Mouse (Mus musculus): ENCODE measurements at regions not wholly inside any gene's neighbourhood (a gene's known extent, or its start where the extent isn't known, plus 50 kb on each side); places are given as distances from the start of the nearest gene placed in this dataset.

DNA sequence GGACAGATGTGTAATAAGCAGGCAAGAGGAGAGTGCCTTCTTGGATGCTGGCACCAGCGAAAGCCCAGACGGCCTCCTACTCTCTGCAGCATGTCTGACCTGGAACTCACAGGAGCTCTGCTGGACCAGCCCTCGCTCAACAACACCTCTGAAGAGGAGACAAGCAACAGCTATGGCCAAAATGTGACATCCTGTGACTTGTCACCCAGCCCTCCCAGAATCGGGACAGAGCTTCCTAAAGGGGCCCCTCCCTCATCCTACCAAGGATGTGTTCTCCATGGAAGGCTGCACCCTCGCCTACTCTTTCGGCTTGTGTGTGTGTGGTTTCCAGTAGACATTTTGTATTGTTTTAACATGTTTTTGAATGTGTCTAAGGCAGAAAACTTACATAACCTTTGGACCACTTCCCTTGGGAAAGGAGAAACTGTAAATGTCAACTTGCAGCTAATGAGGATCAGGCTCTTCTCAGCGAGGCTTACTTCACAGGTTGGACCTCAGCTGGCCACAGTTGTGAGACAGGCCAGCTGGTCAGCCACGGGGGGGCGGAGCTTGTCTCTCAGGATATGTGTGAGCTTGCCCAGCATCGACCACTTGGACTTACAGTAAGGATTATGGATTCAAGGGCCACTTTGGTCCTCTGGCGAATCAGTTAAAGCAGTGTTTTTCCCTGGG, 166.7 kb upstream of the Dio3 start:
- Histone ChIP-seq H3K36me3 (ENCODE audit: control insufficient read depth, insufficient read depth, low read length) (no peaks in the 10 kb centered on the region), H3K27ac (replicated peaks) (no peak overlapping the region), H3K4me1 (replicated peaks; ENCODE audit: control insufficient read depth, insufficient read depth) (no peaks in the 10 kb centered on the region), H3K4me2 (replicated peaks; ENCODE audit: low read depth) (no peak overlapping the region), H3K4me3 (ENCODE audit: low read depth, low read length) (no peak overlapping the region), H3K27me3 (ENCODE audit: control insufficient read depth, insufficient read depth, low read length) (no peaks in the 10 kb centered on the region), H3K9ac (ENCODE audit: low read length) (no peak overlapping the region), H3K9me3 (ENCODE audit: control insufficient read depth, low read length) (no peaks in the 10 kb centered on the region)
- peak; percentile 56; the same call in 1 of the 2 replicates for ATAC-seq (ENCODE audit: low FRiP score, low TSS enrichment)
- DNase-seq (ENCODE audit: low spot score) = peak; percentile 23
- WGBS = 50% methylated on average over 11 of the region's 11 CpGs
- TF ChIP-seq EP300 (optimal IDR thresholded peaks at IDR 0.05) = no peak
- no peak for TF ChIP-seq CTCF (IDR thresholded peaks at IDR 0.05; ENCODE audit: low read depth)

DNA sequence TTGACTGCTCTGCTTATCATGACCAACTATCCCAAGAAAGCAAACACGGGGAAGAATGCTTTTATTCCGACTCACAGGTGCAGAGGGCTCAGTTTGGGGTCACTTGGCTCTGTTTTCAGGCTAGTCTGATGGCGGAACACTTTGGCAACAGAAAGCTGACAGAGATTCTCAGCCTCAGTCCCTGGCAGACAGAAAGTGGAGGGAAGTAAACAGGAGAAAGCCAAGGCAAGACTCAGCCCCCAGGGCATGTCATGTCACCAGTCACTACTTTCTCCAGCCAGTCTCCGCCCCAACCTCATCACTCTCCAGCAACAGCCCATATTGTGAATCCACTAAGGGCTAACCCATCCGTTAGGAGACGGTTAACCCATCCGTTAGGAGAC, 166.2 kb upstream of the Dio3 start:
- Histone ChIP-seq H3K9me3 (ENCODE audit: control insufficient read depth, low read length) (no peaks in the 10 kb centered on the region), H3K4me3 (ENCODE audit: low read depth, low read length) (no peak overlapping the region), H3K27me3 (ENCODE audit: control insufficient read depth, insufficient read depth, low read length) (no peaks in the 10 kb centered on the region), H3K4me2 (replicated peaks; ENCODE audit: low read depth) (no peak overlapping the region), H3K4me1 (replicated peaks; ENCODE audit: control insufficient read depth, insufficient read depth) (no peaks in the 10 kb centered on the region), H3K36me3 (ENCODE audit: control insufficient read depth, insufficient read depth, low read length) (no peaks in the 10 kb centered on the region), H3K9ac (ENCODE audit: low read length) (no peak overlapping the region), H3K27ac (replicated peaks) (no peak overlapping the region)
- 62% methylated on average over 7 of the region's 7 CpGs for WGBS
- ATAC-seq (ENCODE audit: low FRiP score, low TSS enrichment) (no peak), DNase-seq (ENCODE audit: low spot score) (no peak)
- TF ChIP-seq EP300 (optimal IDR thresholded peaks at IDR 0.05) = no peak
- no peak for TF ChIP-seq CTCF (IDR thresholded peaks at IDR 0.05; ENCODE audit: low read depth)

DNA sequence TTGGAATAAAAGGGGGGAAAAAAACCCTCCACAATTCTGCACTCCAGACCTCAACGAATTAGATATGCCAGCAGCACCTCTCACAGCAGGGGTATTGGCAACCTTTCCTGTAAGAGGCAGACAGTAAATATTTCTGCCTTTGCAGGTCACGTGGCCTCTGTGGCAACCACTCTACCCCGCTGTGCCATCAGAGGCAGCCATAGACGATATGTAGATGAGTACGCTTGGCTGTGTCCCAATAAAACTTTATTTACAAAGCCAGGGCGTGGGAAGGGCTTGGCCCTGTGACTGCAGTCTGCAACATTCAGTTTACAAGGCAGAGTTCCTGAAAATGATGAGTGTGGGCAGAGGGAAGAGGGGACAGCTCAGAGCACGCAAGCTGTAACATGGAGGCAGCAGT, 158.7 kb upstream of the Dio3 start:
- H3K9ac ChIP-seq (ENCODE audit: low read length) = no peak overlapping the region
- no peaks in the 10 kb centered on the region for H3K36me3 ChIP-seq (ENCODE audit: control insufficient read depth, insufficient read depth, low read length)
- no peaks in the 10 kb centered on the region for H3K27me3 ChIP-seq (ENCODE audit: control insufficient read depth, insufficient read depth, low read length)
- H3K4me1 ChIP-seq (replicated peaks; ENCODE audit: control insufficient read depth, insufficient read depth) = no peaks in the 10 kb centered on the region
- DNase-seq (ENCODE audit: low spot score) (peak; percentile 41), ATAC-seq (ENCODE audit: low FRiP score, low TSS enrichment) (peak; percentile 61; the same call in 1 of the 2 replicates)
- TF ChIP-seq CTCF (IDR thresholded peaks at IDR 0.05; ENCODE audit: low read depth) = no peak
- no peak for TF ChIP-seq EP300 (optimal IDR thresholded peaks at IDR 0.05)
- 50% methylated on average over 7 of the region's 7 CpGs for WGBS
- H3K27ac ChIP-seq (replicated peaks) = no peak overlapping the region
- no peaks in the 10 kb centered on the region for H3K9me3 ChIP-seq (ENCODE audit: control insufficient read depth, low read length)
- no peak overlapping the region for H3K4me2 ChIP-seq (replicated peaks; ENCODE audit: low read depth)
- H3K4me3 ChIP-seq (ENCODE audit: low read depth, low read length) = no peak overlapping the region

DNA sequence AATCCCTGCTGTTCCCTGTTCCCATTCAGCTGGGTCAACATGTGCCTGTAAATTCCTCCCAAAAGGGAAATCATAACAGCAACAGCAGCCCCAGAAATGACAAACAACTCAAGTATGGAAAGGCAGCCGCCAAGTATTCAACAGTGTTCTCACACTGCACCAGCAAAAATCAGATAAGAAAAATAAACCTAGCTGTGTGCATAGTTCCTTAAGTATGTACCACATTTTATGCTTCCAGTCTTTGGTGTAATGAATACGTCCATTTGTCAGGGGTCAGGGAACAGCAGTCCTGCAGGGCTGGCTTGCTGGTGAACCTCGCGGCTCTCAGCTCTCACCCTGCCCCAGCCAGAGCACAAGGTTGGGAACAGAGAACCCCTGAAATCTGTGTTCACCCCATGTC, 155.9 kb upstream of the Dio3 start:
- no peaks in the 10 kb centered on the region for H3K36me3 ChIP-seq (ENCODE audit: control insufficient read depth, insufficient read depth, low read length)
- ATAC-seq (ENCODE audit: low FRiP score, low TSS enrichment) = 0 out of 2 replicates have a peak, but pooled peaks have one; percentile 38
- H3K4me3 ChIP-seq (ENCODE audit: low read depth, low read length) = no peak overlapping the region
- H3K4me2 ChIP-seq (replicated peaks; ENCODE audit: low read depth) = no peak overlapping the region
- TF ChIP-seq EP300 (optimal IDR thresholded peaks at IDR 0.05) (no peak), CTCF (IDR thresholded peaks at IDR 0.05; ENCODE audit: low read depth) (no peak)
- no peaks in the 10 kb centered on the region for H3K27me3 ChIP-seq (ENCODE audit: control insufficient read depth, insufficient read depth, low read length)
- H3K9ac ChIP-seq (ENCODE audit: low read length) = no peak overlapping the region
- WGBS = 30% methylated on average over 4 of the region's 4 CpGs
- no peak for DNase-seq (ENCODE audit: low spot score)
- no peaks in the 10 kb centered on the region for H3K4me1 ChIP-seq (replicated peaks; ENCODE audit: control insufficient read depth, insufficient read depth)
- no peak overlapping the region for H3K27ac ChIP-seq (replicated peaks)
- H3K9me3 ChIP-seq (ENCODE audit: control insufficient read depth, low read length) = no peaks in the 10 kb centered on the region

DNA sequence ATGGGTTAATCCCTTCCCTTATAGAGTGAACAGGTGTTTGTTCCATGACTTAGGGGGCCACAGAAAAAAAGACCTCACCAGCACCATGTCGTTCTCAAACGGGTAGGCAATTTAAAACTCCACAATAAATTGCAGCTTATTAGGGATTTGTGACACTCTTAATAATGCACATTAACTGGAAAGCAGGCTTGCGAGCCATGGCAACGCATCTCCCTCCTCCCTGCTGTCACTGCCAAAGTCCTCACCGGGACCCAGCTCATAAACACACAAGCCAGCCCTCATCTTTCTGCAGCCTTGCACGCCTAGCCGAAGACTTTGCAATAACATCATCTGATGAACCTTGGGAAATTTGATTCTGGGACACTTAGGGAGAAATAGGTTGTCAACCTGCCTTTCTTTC, 152.3 kb upstream of the Dio3 start:
- DNase-seq (ENCODE audit: low spot score) (no peak), ATAC-seq (ENCODE audit: low FRiP score, low TSS enrichment) (no peak)
- Histone ChIP-seq H3K36me3 (ENCODE audit: control insufficient read depth, insufficient read depth, low read length) (no peaks in the 10 kb centered on the region), H3K27me3 (ENCODE audit: control insufficient read depth, insufficient read depth, low read length) (no peaks in the 10 kb centered on the region), H3K4me1 (replicated peaks; ENCODE audit: control insufficient read depth, insufficient read depth) (no peaks in the 10 kb centered on the region), H3K27ac (replicated peaks) (no peak overlapping the region), H3K9me3 (ENCODE audit: control insufficient read depth, low read length) (no peaks in the 10 kb centered on the region), H3K9ac (ENCODE audit: low read length) (no peak overlapping the region), H3K4me3 (ENCODE audit: low read depth, low read length) (no peak overlapping the region), H3K4me2 (replicated peaks; ENCODE audit: low read depth) (no peak overlapping the region)
- 77% methylated on average over 7 of the region's 7 CpGs for WGBS
- no peak for TF ChIP-seq CTCF (IDR thresholded peaks at IDR 0.05; ENCODE audit: low read depth)
- no peak for TF ChIP-seq EP300 (optimal IDR thresholded peaks at IDR 0.05)

- 81% methylated on average over 5 of the region's 5 CpGs for WGBS
- no peaks in the 10 kb centered on the region for H3K36me3 ChIP-seq (ENCODE audit: control insufficient read depth, insufficient read depth, low read length)
- TF ChIP-seq CTCF (IDR thresholded peaks at IDR 0.05; ENCODE audit: low read depth) (no peak), EP300 (optimal IDR thresholded peaks at IDR 0.05) (no peak)
- no peaks in the 10 kb centered on the region for H3K9me3 ChIP-seq (ENCODE audit: control insufficient read depth, low read length)
- H3K4me3 ChIP-seq (ENCODE audit: low read depth, low read length) = no peak overlapping the region
- H3K9ac ChIP-seq (ENCODE audit: low read length) = no peak overlapping the region
- no peak for DNase-seq (ENCODE audit: low spot score)
- H3K4me1 ChIP-seq (replicated peaks; ENCODE audit: control insufficient read depth, insufficient read depth) = no peaks in the 10 kb centered on the region
- no peak for ATAC-seq (ENCODE audit: low FRiP score, low TSS enrichment)
- no peak overlapping the region for H3K4me2 ChIP-seq (replicated peaks; ENCODE audit: low read depth)
- no peak overlapping the region for H3K27ac ChIP-seq (replicated peaks)
- no peaks in the 10 kb centered on the region for H3K27me3 ChIP-seq (ENCODE audit: control insufficient read depth, insufficient read depth, low read length)
Measured at GRCm38 (mm10) chr12:110145379-110145778, 133.5 kb upstream of the Dio3 start.

Data from stomach, postnatal 0 days (tissue).